Mouse (Mus musculus): ENCODE measurements around the gene Ndrg3.

Gene Ndrg3

GRCm38 (mm10) chr2:156901883-156902282, 90.0 kb downstream of the Ndrg3 start:
- no peak for ATAC-seq (ENCODE audit: low TSS enrichment)

- no peak for ATAC-seq (ENCODE audit: low TSS enrichment)
Observed at GRCm38 (mm10) chr2:156901344-156901743, 90.5 kb downstream of the Ndrg3 start.

- ATAC-seq (ENCODE audit: low TSS enrichment) = peak; percentile 62
Observed at GRCm38 (mm10) chr2:156899184-156899583, 92.7 kb downstream of the Ndrg3 start.

GRCm38 (mm10) chr2:156898374-156898773, 93.5 kb downstream of the Ndrg3 start:
- ATAC-seq (ENCODE audit: low TSS enrichment) = no peak

GRCm38 (mm10) chr2:156897034-156897433, 94.8 kb downstream of the Ndrg3 start:
- ATAC-seq (ENCODE audit: low TSS enrichment) = peak; percentile 81

- ATAC-seq (ENCODE audit: low TSS enrichment) = no peak
Observed at GRCm38 (mm10) chr2:156896384-156896914, 95.4 kb downstream of the Ndrg3 start.

- ATAC-seq (ENCODE audit: low TSS enrichment) = no peak
Observed at GRCm38 (mm10) chr2:156894496-156895265, 97.2 kb downstream of the Ndrg3 start.

- no peak for ATAC-seq (ENCODE audit: low TSS enrichment)
Observed at GRCm38 (mm10) chr2:156892821-156893220, 99.0 kb downstream of the Ndrg3 start.

- no peak for ATAC-seq (ENCODE audit: low TSS enrichment)
Observed at GRCm38 (mm10) chr2:156892240-156892639, 99.6 kb downstream of the Ndrg3 start.

GRCm38 (mm10) chr2:156888490-156888889, 103.4 kb downstream of the Ndrg3 start:
- ATAC-seq (ENCODE audit: low TSS enrichment) = peak; percentile 62; the same call in 1 of the 2 replicates

- ATAC-seq (ENCODE audit: low TSS enrichment) = no peak
Observed at GRCm38 (mm10) chr2:156887017-156887416, 104.8 kb downstream of the Ndrg3 start, which contains the start of gene Sla2. Gene Sla2, minus strand, starts transcription at chr2:156887192.

GRCm38 (mm10) chr2:156886084-156886631, 105.7 kb downstream of the Ndrg3 start:
- no peak for ATAC-seq (ENCODE audit: low TSS enrichment)

- ATAC-seq (ENCODE audit: low TSS enrichment) = peak; percentile 27; the same call in 1 of the 2 replicates
Observed at GRCm38 (mm10) chr2:156885666-156886065, 106.2 kb downstream of the Ndrg3 start.

- no peak for ATAC-seq (ENCODE audit: low TSS enrichment)
Observed at GRCm38 (mm10) chr2:156884396-156885211, 107.3 kb downstream of the Ndrg3 start.

- no peak for ATAC-seq (ENCODE audit: low TSS enrichment)
Observed at GRCm38 (mm10) chr2:156882431-156883001, 109.3 kb downstream of the Ndrg3 start.

- no peak for ATAC-seq (ENCODE audit: low TSS enrichment)
Observed at GRCm38 (mm10) chr2:156879541-156879940, 112.3 kb downstream of the Ndrg3 start.

GRCm38 (mm10) chr2:156877726-156878125, 114.1 kb downstream of the Ndrg3 start:
- no peak for ATAC-seq (ENCODE audit: low TSS enrichment)

Measured in frontal cortex, adult (tissue).